Mouse (Mus musculus) forebrain, embryonic 15.5 days (tissue): ENCODE results near the gene Polr2g. TPM values are rescaled to one million over a fixed set of nuclear protein-coding genes. Genes with fewer than 3 reads are reported as not detected.

ENCODE experiments used
- ATAC-seq: fragments of 200-750 bp; cut with Nextera tagmentation; replicated peaks from 2 replicates; pipeline ENCODE4 v1.8.0; 2017; ENCODE audit warnings: mild to moderate bottlenecking, moderate TSS enrichment, moderate library complexity
- H3K27ac ChIP-seq: fragments of 300-500 bp; sonication (generic); replicated peaks from 2 replicates; pipeline ENCODE4 v1.5.1; 2015; ENCODE audit warnings: mild to moderate bottlenecking, inconsistent platforms
- H3K27me3 ChIP-seq: fragments of 300-500 bp; sonication (generic); 2 replicates; pipeline ENCODE4 v1.6.1; 2015; ENCODE audit warnings: inconsistent platforms
- H3K36me3 ChIP-seq: fragments of 300-500 bp; sonication (generic); 2 replicates; pipeline ENCODE4 v1.6.1; 2015; ENCODE audit warnings: mild to moderate bottlenecking, inconsistent platforms
- H3K4me1 ChIP-seq: fragments of 300-500 bp; sonication (generic); 2 replicates; pipeline ENCODE4 v1.6.1; 2015; ENCODE audit warnings: inconsistent platforms
- H3K4me2 ChIP-seq: fragments of 300-500 bp; sonication (generic); replicated peaks from 2 replicates; pipeline ENCODE4 v1.6.1; 2015; ENCODE audit warnings: mild to moderate bottlenecking, inconsistent platforms
- H3K4me3 ChIP-seq: fragments of 300-500 bp; sonication (generic); 2 replicates; pipeline ENCODE4 v1.5.1; 2015; ENCODE audit warnings: mild to moderate bottlenecking, inconsistent platforms
- H3K9ac ChIP-seq: fragments of 300-500 bp; sonication (generic); replicated peaks from 2 replicates; pipeline ENCODE4 v1.6.1; 2015; ENCODE audit warnings: mild to moderate bottlenecking, inconsistent platforms
- H3K9me3 ChIP-seq: fragments of 300-500 bp; sonication (generic); 2 replicates; pipeline ENCODE4 v1.6.1; 2016; ENCODE audit warnings: inconsistent platforms
- WGBS: fragments of 180-500 bp; shearing (Covaris S2); methylation state at CpG from one replicate; pipeline ENCODE4 v1.1.7; 2015; ENCODE audit warnings: mixed read lengths; 5-methylcytosine and 5-hydroxymethylcytosine counted together
- polyA plus RNA-seq: library from polyadenylated mRNA; unstranded; fragments of >200 nt; fragmentation: Nextera tagmentation; extraction: Ambion mirVana; gene quantifications from 2 replicates; pipeline ENCODE4 v1.2.1, GENCODE M21; 2015

Polr2g gene
- polyA plus RNA-seq, 1 experiment from 2014 or later, result 162 TPM

- Histone ChIP-seq H3K27me3 (no peaks in the 10 kb centered on the region), H3K4me3 (no peak overlapping the region), H3K4me2 (no peak overlapping the region), H3K9ac (no peak overlapping the region), H3K36me3 (peaks cover 94% of the 10 kb centered on the region), H3K27ac (no peak overlapping the region; the same call in 1 of the 2 replicates), H3K4me1 (no peaks in the 10 kb centered on the region), H3K9me3 (no peaks in the 10 kb centered on the region)
- ATAC-seq, result no peak
- 75% methylated on average over 11 of the region's 11 CpGs for WGBS
Observed at GRCm38 (mm10) chr19:8831262-8831661, 32.9 kb upstream of the Polr2g start.

GRCm38 (mm10) chr19:8830664-8831063 lies 32.3 kb upstream of the Polr2g start:
- no peak overlapping the region for H3K4me2 ChIP-seq
- H3K27ac ChIP-seq, result 0 out of 2 replicates have a peak overlapping the region, but pooled peaks have one; percentile 17
- peaks cover 94% of the 10 kb centered on the region for H3K36me3 ChIP-seq
- H3K4me1 ChIP-seq, result no peaks in the 10 kb centered on the region
- ATAC-seq, result 0 out of 2 replicates have a peak, but pooled peaks have one; percentile 32
- no peak overlapping the region for H3K9ac ChIP-seq
- H3K27me3 ChIP-seq, result no peaks in the 10 kb centered on the region
- no peaks in the 10 kb centered on the region for H3K9me3 ChIP-seq
- no peak overlapping the region for H3K4me3 ChIP-seq
- WGBS, result 80% methylated on average over 8 of the region's 8 CpGs

- Histone ChIP-seq H3K4me3 (no peak within 1 kb of the TSS), H3K4me1 (no peaks in the 10 kb centered on the region), H3K4me2 (no peak within 1 kb of the TSS), H3K9me3 (no peaks in the 10 kb centered on the region), H3K9ac (no peak within 1 kb of the TSS), H3K36me3 (peaks cover 97% of the 10 kb centered on the region), H3K27me3 (no peaks in the 10 kb centered on the region), H3K27ac (0 out of 2 replicates have a peak within 1 kb of the TSS, but pooled peaks have one; percentile 17)
- WGBS, result 86% methylated on average over 8 of the region's 8 CpGs
- ATAC-seq, result no peak
Observed at GRCm38 (mm10) chr19:8829660-8830059, 31.3 kb upstream of the Polr2g start, which contains the start of gene AC129217.1. TSS of gene AC129217.1 (plus strand) at chr19:8829773.

GRCm38 (mm10) chr19:8822696-8823095 lies 24.3 kb upstream of the Polr2g start:
- peaks cover 49% of the 10 kb centered on the region for H3K36me3 ChIP-seq
- WGBS, result 69% methylated on average over 8 of the region's 8 CpGs

GRCm38 (mm10) chr19:8821146-8821545 lies 22.8 kb upstream of the Polr2g start:
- Histone ChIP-seq H3K4me1 (peaks cover 49% of the 10 kb centered on the region), H3K4me3 (peak overlapping the region; percentile 74), H3K27ac (0 out of 2 replicates have a peak overlapping the region, but pooled peaks have one; percentile 98), H3K4me2 (peak overlapping the region; percentile 89), H3K27me3 (no peaks in the 10 kb centered on the region), H3K9me3 (no peaks in the 10 kb centered on the region), H3K9ac (peak overlapping the region; percentile 76), H3K36me3 (peaks cover 36% of the 10 kb centered on the region)
- under 1% methylated on average over 7 of the region's 7 CpGs for WGBS
- no peak for ATAC-seq

More at GRCm38 (mm10) chr19:8822696-8823095, 24.3 kb upstream of the Polr2g start:
- no peaks in the 10 kb centered on the region for H3K27me3 ChIP-seq
- H3K4me2 ChIP-seq, result peak overlapping the region; percentile 89
- H3K4me3 ChIP-seq, result peak overlapping the region; percentile 74
- H3K4me1 ChIP-seq, result peaks cover 34% of the 10 kb centered on the region
- no peaks in the 10 kb centered on the region for H3K9me3 ChIP-seq
- no peak for ATAC-seq
- no peak overlapping the region for H3K27ac ChIP-seq
- H3K9ac ChIP-seq, result peak overlapping the region; percentile 76

- Histone ChIP-seq H3K4me2 (peak overlapping the region; percentile 89), H3K9ac (peak overlapping the region; percentile 76), H3K36me3 (peaks cover 30% of the 10 kb centered on the region), H3K4me1 (peaks cover 56% of the 10 kb centered on the region), H3K27me3 (no peaks in the 10 kb centered on the region), H3K9me3 (no peaks in the 10 kb centered on the region), H3K4me3 (peak overlapping the region; percentile 74), H3K27ac (peak overlapping the region; percentile 98)
- WGBS, result under 1% methylated on average over 48 of the region's 48 CpGs
- peak; percentile 17 for ATAC-seq
Observed at GRCm38 (mm10) chr19:8820424-8820956, 22.1 kb upstream of the Polr2g start.

- 0% methylated on average over 83 of the region's 83 CpGs for WGBS
Observed at GRCm38 (mm10) chr19:8819596-8820423, 21.4 kb upstream of the Polr2g start, which contains the start of gene Hnrnpul2. TSS of gene Hnrnpul2 (plus strand) at chr19:8820010.

GRCm38 (mm10) chr19:8818801-8819595 lies 20.6 kb upstream of the Polr2g start, which contains the start of gene Ttc9c:
TSS of gene Ttc9c (minus strand) at chr19:8819333.
- H3K9ac ChIP-seq, result peak within 1 kb of the TSS; percentile 76
- peak within 1 kb of the TSS; percentile 98 for H3K27ac ChIP-seq
- H3K36me3 ChIP-seq, result peaks cover 23% of the 10 kb centered on the region
- peak within 1 kb of the TSS; percentile 74 for H3K4me3 ChIP-seq
- H3K4me2 ChIP-seq, result peak within 1 kb of the TSS; percentile 89
- no peaks in the 10 kb centered on the region for H3K27me3 ChIP-seq
- WGBS, result under 1% methylated on average over 33 of the region's 33 CpGs
- H3K4me1 ChIP-seq, result peaks cover 63% of the 10 kb centered on the region
- H3K9me3 ChIP-seq, result no peaks in the 10 kb centered on the region
- ATAC-seq, result peak; percentile 94

More at GRCm38 (mm10) chr19:8819596-8820423, 21.4 kb upstream of the Polr2g start, which contains the start of gene Hnrnpul2:
- peaks cover 25% of the 10 kb centered on the region for H3K36me3 ChIP-seq
- H3K9me3 ChIP-seq, result no peaks in the 10 kb centered on the region
- H3K4me1 ChIP-seq, result peaks cover 57% of the 10 kb centered on the region
- peak within 1 kb of the TSS; percentile 76 for H3K9ac ChIP-seq
- peak within 1 kb of the TSS; percentile 74 for H3K4me3 ChIP-seq
- peak within 1 kb of the TSS; percentile 89 for H3K4me2 ChIP-seq
- ATAC-seq, result peak; percentile 96
- H3K27me3 ChIP-seq, result no peaks in the 10 kb centered on the region
- peak within 1 kb of the TSS; percentile 98 for H3K27ac ChIP-seq

GRCm38 (mm10) chr19:8818301-8818798 lies 20.0 kb upstream of the Polr2g start:
- peak overlapping the region; percentile 98 for H3K27ac ChIP-seq
- ATAC-seq, result no peak
- H3K27me3 ChIP-seq, result no peaks in the 10 kb centered on the region
- H3K9ac ChIP-seq, result peak overlapping the region; percentile 65
- peaks cover 22% of the 10 kb centered on the region for H3K36me3 ChIP-seq
- H3K4me2 ChIP-seq, result peak overlapping the region; percentile 89
- H3K4me1 ChIP-seq, result peaks cover 61% of the 10 kb centered on the region
- peak overlapping the region; percentile 74 for H3K4me3 ChIP-seq
- H3K9me3 ChIP-seq, result no peaks in the 10 kb centered on the region
- WGBS, result 27% methylated on average over 14 of the region's 14 CpGs

- no peaks in the 10 kb centered on the region for H3K9me3 ChIP-seq
- peaks cover 28% of the 10 kb centered on the region for H3K36me3 ChIP-seq
- H3K4me2 ChIP-seq, result peak overlapping the region; percentile 26
- peaks cover 48% of the 10 kb centered on the region for H3K4me1 ChIP-seq
- ATAC-seq, result no peak
- peak overlapping the region; percentile 17; the same call in 1 of the 2 replicates for H3K9ac ChIP-seq
- 0 out of 2 replicates have a peak overlapping the region, but pooled peaks have one; percentile 3 for H3K4me3 ChIP-seq
- WGBS, result 53% methylated on average over 3 of the region's 3 CpGs
- no peak overlapping the region for H3K27ac ChIP-seq
- no peaks in the 10 kb centered on the region for H3K27me3 ChIP-seq
Observed at GRCm38 (mm10) chr19:8817001-8817400, 18.6 kb upstream of the Polr2g start.

- ATAC-seq, result no peak
- 72% methylated on average over 11 of the region's 11 CpGs for WGBS
- Histone ChIP-seq H3K36me3 (peaks cover 38% of the 10 kb centered on the region), H3K27me3 (no peaks in the 10 kb centered on the region), H3K4me1 (peaks cover 37% of the 10 kb centered on the region), H3K27ac (no peak overlapping the region), H3K9ac (peak overlapping the region; percentile 22; the same call in 1 of the 2 replicates), H3K4me2 (no peak overlapping the region), H3K9me3 (no peaks in the 10 kb centered on the region), H3K4me3 (no peak overlapping the region)
Observed at GRCm38 (mm10) chr19:8815812-8816211, 17.4 kb upstream of the Polr2g start.
